Mouse (Mus musculus) forelimb bud, embryonic 11.5 days (tissue): ENCODE results near the gene Ing1.
"Not testable (repeated sequence)": the region's sequence is repeated elsewhere in the genome, so short reads cannot be mapped to it uniquely, and the experiment has no call there.

Experiments used
- DNase-seq: peaks from one replicate; pipeline ENCODE4 v3.0.0-alpha.2; 2012; ENCODE audit warnings: low read depth, low spot score

The Ing1 gene

GRCm38 (mm10) chr8:11550281-11550948 is 5.0 kb upstream of the Ing1 start, which contains the start of gene Cars2:
Gene Cars2 (minus strand): TSS chr8:11550783.
- peak; percentile 90 for DNase-seq

- DNase-seq: not testable (repeated sequence)
These were observed 3.9 kb upstream of the Ing1 start for GRCm38 (mm10) chr8:11551497-11551896.

- no peak for DNase-seq
These were observed 3.0 kb upstream of the Ing1 start for GRCm38 (mm10) chr8:11552390-11552789.

- peak; percentile 99 for DNase-seq
These were observed 585 bp downstream of the Ing1 start for GRCm38 (mm10) chr8:11555720-11556591.

- DNase-seq: peak; percentile 18
These were observed 1.5 kb downstream of the Ing1 start for GRCm38 (mm10) chr8:11556691-11557423.

- no peak for DNase-seq
These were observed 2.0 kb downstream of the Ing1 start for GRCm38 (mm10) chr8:11557424-11557767.

GRCm38 (mm10) chr8:11557768-11558629 is 2.6 kb downstream of the Ing1 start:
- peak; percentile 99 for DNase-seq

- no peak for DNase-seq
These were observed 4.1 kb downstream of the Ing1 start for GRCm38 (mm10) chr8:11559511-11559910.

GRCm38 (mm10) chr8:11560220-11560619 is 4.8 kb downstream of the Ing1 start:
- no peak for DNase-seq

- DNase-seq: no peak
These were observed 8.9 kb downstream of the Ing1 start for GRCm38 (mm10) chr8:11564236-11564635.

- no peak for DNase-seq
These were observed 9.3 kb downstream of the Ing1 start for GRCm38 (mm10) chr8:11564721-11565120.

GRCm38 (mm10) chr8:11568193-11568592 is 12.8 kb downstream of the Ing1 start:
- DNase-seq: not testable (repeated sequence)

- DNase-seq: no peak
These were observed 14.1 kb downstream of the Ing1 start for GRCm38 (mm10) chr8:11569260-11570097.

- no peak for DNase-seq
These were observed 15.4 kb downstream of the Ing1 start for GRCm38 (mm10) chr8:11570742-11571141.

- DNase-seq: no peak
These were observed 16.6 kb downstream of the Ing1 start for GRCm38 (mm10) chr8:11571950-11572349.

GRCm38 (mm10) chr8:11572428-11572827 is 17.1 kb downstream of the Ing1 start:
- no peak for DNase-seq

GRCm38 (mm10) chr8:11574911-11575603 is 19.7 kb downstream of the Ing1 start:
- DNase-seq: no peak

GRCm38 (mm10) chr8:11575604-11576384 is 20.4 kb downstream of the Ing1 start:
- DNase-seq: peak; percentile 63
